Mouse (Mus musculus) liver, embryonic 16.5 days (tissue): Measurements from ENCODE around the gene Cobl. TPM values are rescaled to one million over a fixed set of nuclear protein-coding genes. Genes with fewer than 3 reads are reported as not detected.

Experiments used
- ATAC-seq: fragments of 200-750 bp; cut with Nextera tagmentation; 2 replicates; pipeline ENCODE4 v1.8.0; 2017; ENCODE audit warnings: low read depth, mild to moderate bottlenecking, moderate number of reproducible peaks, moderate library complexity
- H3K27ac ChIP-seq: fragments of 300-500 bp; sonication (generic); 2 replicates; pipeline ENCODE4 v1.5.1; 2014; ENCODE audit warnings: mild to moderate bottlenecking, low read length
- H3K27me3 ChIP-seq: fragments of 300-500 bp; sonication (generic); 2 replicates; pipeline ENCODE4 v1.6.1; 2014; ENCODE audit warnings: low read depth, low read length, mixed read lengths; ENCODE audit not compliant: control insufficient read depth, insufficient read depth
- H3K36me3 ChIP-seq: fragments of 300-500 bp; sonication (generic); 2 replicates; pipeline ENCODE4 v1.6.1; 2014; ENCODE audit warnings: mild to moderate bottlenecking; ENCODE audit not compliant: control insufficient read depth, insufficient read depth
- H3K4me1 ChIP-seq: fragments of 300-500 bp; sonication (generic); 2 replicates; pipeline ENCODE4 v1.6.1; 2014; ENCODE audit warnings: low read depth, low read length, mixed read lengths; ENCODE audit not compliant: control insufficient read depth
- H3K4me2 ChIP-seq: fragments of 300-500 bp; sonication (generic); 2 replicates; pipeline ENCODE4 v1.6.1; 2014; ENCODE audit warnings: low read depth, low read length, mixed read lengths
- H3K4me3 ChIP-seq: fragments of 300-500 bp; sonication (generic); 2 replicates; pipeline ENCODE4 v1.5.1; 2014; ENCODE audit warnings: low read depth, mild to moderate bottlenecking, low read length
- H3K9ac ChIP-seq: fragments of 300-500 bp; sonication (generic); 2 replicates; pipeline ENCODE4 v1.6.1; 2014; ENCODE audit warnings: low read depth, low read length
- H3K9me3 ChIP-seq: fragments of 300-500 bp; sonication (generic); replicated peaks from 2 replicates; pipeline ENCODE4 v1.6.1; 2016; ENCODE audit warnings: low read length; ENCODE audit not compliant: control insufficient read depth
- WGBS: fragments of 180-500 bp; shearing (Covaris S2); extraction: QIAGEN DNeasy Blood & Tissue Kit; methylation state at CpG from one replicate; pipeline ENCODE4 v1.1.7; 2014; ENCODE audit not compliant: insufficient replicate concordance; 5-methylcytosine and 5-hydroxymethylcytosine counted together
- polyA plus RNA-seq: library from polyadenylated mRNA; unstranded; fragments of >200 nt; fragmentation: Nextera tagmentation; extraction: Ambion mirVana; gene quantifications from 2 replicates; pipeline ENCODE4 v1.2.1, GENCODE M21; 2015

Gene Cobl
- polyA plus RNA-seq, 1 experiment from 2014 or later = 2.2 TPM

DNA sequence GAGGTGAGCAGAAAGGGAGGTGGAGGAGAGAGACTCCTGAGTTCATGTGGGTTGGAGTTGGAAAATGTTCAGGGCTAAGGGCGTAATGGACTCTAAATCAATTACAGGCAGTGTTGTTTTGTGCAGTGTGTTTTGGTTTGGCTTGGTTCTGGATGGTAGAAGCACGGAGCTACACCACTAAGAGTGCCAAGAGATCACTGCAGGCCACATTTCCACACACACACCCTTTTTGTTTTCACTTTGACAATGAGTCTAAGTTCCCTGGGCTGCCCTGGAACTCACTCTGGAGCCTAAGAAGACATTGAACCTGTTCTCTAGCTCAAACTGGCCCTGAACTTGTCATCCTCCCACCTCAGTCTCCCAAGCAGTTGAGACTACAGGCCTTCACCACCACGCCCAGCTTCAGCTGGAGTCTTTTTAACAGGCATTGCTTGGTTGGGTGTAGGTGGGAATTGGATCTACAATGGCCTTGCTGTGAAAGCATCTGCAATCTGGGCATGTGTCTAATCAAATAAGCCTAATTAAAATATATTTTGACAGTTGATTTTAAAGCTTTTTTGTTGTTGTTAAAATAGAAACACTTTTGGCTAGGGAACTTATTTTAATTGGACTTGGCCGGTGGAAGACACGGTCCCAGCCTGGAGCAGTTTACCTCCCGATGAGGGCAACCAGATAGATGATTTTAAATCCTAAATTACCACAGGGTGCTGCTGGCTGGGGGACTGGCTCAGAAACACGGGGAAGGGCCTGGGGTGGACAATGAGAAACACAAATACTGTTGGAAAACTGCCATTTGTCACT, 4.8 kb downstream of the Cobl start:
- peaks cover 15% of the 10 kb centered on the region for H3K27me3 ChIP-seq
- ATAC-seq = no peak
- 55% methylated on average over 7 of the region's 7 CpGs for WGBS

DNA sequence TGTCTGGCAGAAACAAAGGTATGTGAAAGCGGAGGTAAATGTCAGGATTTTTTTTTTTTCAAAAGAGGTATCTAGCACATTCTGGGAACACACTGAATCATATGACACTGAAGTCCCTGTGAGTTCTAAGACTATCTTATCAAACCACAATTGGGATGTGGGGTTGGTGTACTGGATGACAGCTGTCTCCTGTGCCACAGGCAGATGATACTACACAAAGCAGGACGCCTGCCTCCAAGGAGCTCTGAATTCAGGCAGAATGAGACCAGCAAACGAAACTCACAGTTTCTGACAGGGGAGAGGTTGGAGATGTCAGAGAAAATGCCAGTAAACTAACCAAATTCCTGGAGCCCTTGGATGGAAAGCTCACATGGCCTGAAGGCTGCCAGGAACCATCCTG, 5.9 kb downstream of the Cobl start:
- Histone ChIP-seq H3K27ac (no peak overlapping the region), H3K9me3 (no peaks in the 10 kb centered on the region)

More for the DNA sequence above, 4.8 kb downstream of the Cobl start:
- no peak overlapping the region for H3K9ac ChIP-seq
- H3K4me3 ChIP-seq = no peak overlapping the region
- H3K4me2 ChIP-seq = no peak overlapping the region
- no peaks in the 10 kb centered on the region for H3K36me3 ChIP-seq
- no peaks in the 10 kb centered on the region for H3K9me3 ChIP-seq
- no peak overlapping the region for H3K27ac ChIP-seq
- H3K4me1 ChIP-seq = no peaks in the 10 kb centered on the region; the same call in 1 of the 2 replicates

DNA sequence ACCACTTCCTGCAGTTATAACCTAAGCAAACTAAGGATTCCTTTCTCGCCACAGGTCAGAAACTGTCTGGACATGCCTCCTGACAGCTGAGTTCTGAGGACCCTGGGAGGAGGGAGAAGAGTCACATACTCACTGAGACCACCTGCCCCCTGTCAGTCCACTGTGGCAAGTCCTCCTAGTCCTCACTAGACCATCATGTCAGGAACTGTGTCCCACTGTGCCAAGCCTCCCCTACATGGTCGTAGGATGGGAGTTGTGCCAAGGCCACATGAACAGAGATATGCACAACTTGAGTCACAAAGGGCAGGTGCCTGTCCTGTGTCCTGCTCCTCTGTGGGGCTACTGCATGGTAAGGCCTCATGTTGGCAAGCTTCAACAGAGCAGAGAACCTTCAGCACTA, 6.4 kb downstream of the Cobl start:
- Histone ChIP-seq H3K4me2 (no peak overlapping the region), H3K36me3 (no peaks in the 10 kb centered on the region), H3K4me1 (no peaks in the 10 kb centered on the region), H3K27me3 (no peaks in the 10 kb centered on the region), H3K9me3 (no peaks in the 10 kb centered on the region), H3K9ac (no peak overlapping the region), H3K27ac (no peak overlapping the region), H3K4me3 (no peak overlapping the region)
- 45% methylated on average over 2 of the region's 2 CpGs for WGBS
- ATAC-seq = no peak

More for the DNA sequence above, 5.9 kb downstream of the Cobl start:
- H3K4me3 ChIP-seq = no peak overlapping the region
- H3K4me1 ChIP-seq = no peaks in the 10 kb centered on the region; the same call in 1 of the 2 replicates
- H3K27me3 ChIP-seq = peaks cover 3% of the 10 kb centered on the region
- H3K36me3 ChIP-seq = no peaks in the 10 kb centered on the region
- no peak for ATAC-seq
- H3K4me2 ChIP-seq = no peak overlapping the region
- no peak overlapping the region for H3K9ac ChIP-seq
- WGBS = 42% methylated on average over 3 of the region's 3 CpGs

DNA sequence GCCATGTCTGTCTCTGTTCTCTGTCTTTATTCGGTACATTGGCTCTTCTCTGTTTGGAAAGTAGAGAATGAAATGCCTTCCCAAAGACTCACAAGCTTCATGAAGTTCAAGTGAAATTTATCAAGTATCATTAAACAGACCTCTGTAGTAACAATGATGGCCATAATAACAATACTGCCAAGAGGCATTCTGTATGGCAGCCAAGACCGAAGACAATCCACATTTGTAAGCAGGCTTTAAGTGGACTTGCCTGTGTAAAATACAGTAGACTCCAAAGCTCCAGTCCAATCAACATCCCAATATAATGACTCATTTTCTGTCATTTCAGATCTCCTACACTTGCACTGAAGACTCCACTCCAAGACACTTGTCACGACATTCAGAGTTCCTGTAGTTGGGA, 16.7 kb downstream of the Cobl start:
- no peak overlapping the region for H3K9ac ChIP-seq
- H3K4me1 ChIP-seq = no peaks in the 10 kb centered on the region
- H3K27me3 ChIP-seq = no peaks in the 10 kb centered on the region
- 62% methylated on average over 3 of the region's 3 CpGs for WGBS
- H3K4me3 ChIP-seq = no peak overlapping the region
- H3K4me2 ChIP-seq = no peak overlapping the region
- ATAC-seq = no peak
- no peaks in the 10 kb centered on the region for H3K9me3 ChIP-seq
- no peak overlapping the region for H3K27ac ChIP-seq
- no peaks in the 10 kb centered on the region for H3K36me3 ChIP-seq

DNA sequence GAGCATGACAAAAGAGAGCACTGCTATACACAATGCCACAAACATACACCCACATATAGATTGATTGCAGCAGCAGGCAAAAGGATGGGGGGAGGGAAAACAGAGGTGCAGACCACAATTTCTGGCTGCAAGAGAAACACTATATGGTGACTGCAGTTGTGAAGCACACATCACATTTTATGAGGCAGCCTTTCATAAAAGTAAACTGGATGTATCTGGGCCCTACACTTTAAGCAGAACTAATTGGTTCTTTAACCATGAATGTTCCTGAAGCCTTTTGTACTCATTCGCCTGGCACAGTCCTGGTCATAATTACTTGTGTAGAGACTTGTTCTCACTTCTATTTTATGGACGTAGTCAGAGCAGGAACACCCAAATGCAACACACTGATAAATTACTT, 19.5 kb downstream of the Cobl start:
- Histone ChIP-seq H3K9me3 (no peaks in the 10 kb centered on the region), H3K27me3 (no peaks in the 10 kb centered on the region), H3K4me3 (no peak overlapping the region), H3K4me2 (no peak overlapping the region), H3K36me3 (no peaks in the 10 kb centered on the region), H3K27ac (no peak overlapping the region), H3K4me1 (no peaks in the 10 kb centered on the region), H3K9ac (no peak overlapping the region)
- ATAC-seq = no peak
- 44% methylated on average over 2 of the region's 2 CpGs for WGBS

DNA sequence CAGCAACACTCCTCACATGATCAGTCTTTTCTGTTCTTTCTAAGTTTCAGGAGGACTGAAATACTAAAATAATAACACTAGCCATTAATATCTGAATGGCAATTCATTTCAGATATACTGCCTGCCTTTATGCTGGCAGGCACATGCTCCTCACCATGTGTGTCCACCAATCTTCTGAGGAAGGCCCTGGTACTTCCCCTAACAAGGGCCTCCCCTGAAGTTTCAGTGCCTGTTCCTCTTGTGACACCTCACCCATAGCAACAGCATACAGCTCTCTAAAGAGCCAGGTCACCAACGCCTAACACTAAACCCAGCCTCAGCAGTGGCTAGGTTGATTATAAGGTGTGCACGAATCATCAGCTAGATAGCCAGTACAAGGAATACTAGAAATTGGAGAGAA, 20.5 kb downstream of the Cobl start:
- H3K36me3 ChIP-seq = no peaks in the 10 kb centered on the region
- no peak overlapping the region for H3K9ac ChIP-seq
- H3K27ac ChIP-seq = no peak overlapping the region
- no peak overlapping the region for H3K4me3 ChIP-seq
- no peak for ATAC-seq
- WGBS = 47% methylated on average over 2 of the region's 2 CpGs
- H3K4me1 ChIP-seq = no peaks in the 10 kb centered on the region
- H3K4me2 ChIP-seq = no peak overlapping the region
- no peaks in the 10 kb centered on the region for H3K9me3 ChIP-seq
- no peaks in the 10 kb centered on the region for H3K27me3 ChIP-seq

DNA sequence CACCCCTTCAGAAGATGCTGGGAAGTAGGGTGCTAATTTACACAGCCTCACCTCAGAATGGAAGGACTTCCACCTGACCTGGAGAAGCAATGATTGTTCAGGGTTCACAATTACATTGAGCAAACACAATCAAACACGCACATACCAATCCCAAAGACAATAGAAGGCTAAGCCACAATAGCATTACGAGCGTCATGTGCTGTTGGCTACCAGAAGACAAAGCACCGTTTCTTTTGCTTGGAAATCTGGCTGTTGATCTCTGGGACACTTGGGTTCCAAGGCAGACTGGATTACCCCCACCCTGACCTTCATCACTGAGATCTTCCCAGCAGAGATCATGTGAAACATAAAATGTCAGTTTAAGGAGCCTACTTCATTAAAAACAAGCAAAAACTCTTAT, 21.1 kb downstream of the Cobl start:
- ATAC-seq = no peak
- H3K27me3 ChIP-seq = no peaks in the 10 kb centered on the region
- no peak overlapping the region for H3K27ac ChIP-seq
- H3K4me1 ChIP-seq = no peaks in the 10 kb centered on the region
- H3K4me3 ChIP-seq = no peak overlapping the region
- H3K9me3 ChIP-seq = no peaks in the 10 kb centered on the region
- no peaks in the 10 kb centered on the region for H3K36me3 ChIP-seq
- H3K4me2 ChIP-seq = no peak overlapping the region
- no peak overlapping the region for H3K9ac ChIP-seq
- WGBS = 45% methylated on average over 4 of the region's 4 CpGs

DNA sequence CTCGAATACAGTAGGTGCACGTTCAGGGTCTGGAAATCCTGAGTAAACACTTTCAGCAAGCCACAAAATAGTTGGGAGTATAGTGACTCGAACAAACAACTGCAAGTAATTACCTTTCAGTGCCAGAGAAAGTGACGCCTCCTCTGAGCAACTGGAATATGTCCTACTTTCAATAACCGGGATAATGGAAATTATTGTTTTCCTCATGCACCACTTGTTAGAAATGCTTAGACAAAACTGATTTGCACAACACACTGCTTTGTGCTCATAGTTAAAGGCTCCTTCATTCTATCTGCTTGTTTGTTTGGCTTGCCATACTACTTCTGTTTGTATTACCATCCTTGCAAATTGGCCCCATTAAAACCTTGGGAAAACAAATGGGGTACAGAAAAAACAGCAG, 21.6 kb downstream of the Cobl start:
- no peak for ATAC-seq
- Histone ChIP-seq H3K9ac (no peak overlapping the region), H3K27ac (no peak overlapping the region), H3K4me1 (no peaks in the 10 kb centered on the region), H3K4me3 (no peak overlapping the region), H3K27me3 (no peaks in the 10 kb centered on the region), H3K4me2 (no peak overlapping the region), H3K9me3 (no peaks in the 10 kb centered on the region), H3K36me3 (no peaks in the 10 kb centered on the region)
- 59% methylated on average over 5 of the region's 5 CpGs for WGBS

DNA sequence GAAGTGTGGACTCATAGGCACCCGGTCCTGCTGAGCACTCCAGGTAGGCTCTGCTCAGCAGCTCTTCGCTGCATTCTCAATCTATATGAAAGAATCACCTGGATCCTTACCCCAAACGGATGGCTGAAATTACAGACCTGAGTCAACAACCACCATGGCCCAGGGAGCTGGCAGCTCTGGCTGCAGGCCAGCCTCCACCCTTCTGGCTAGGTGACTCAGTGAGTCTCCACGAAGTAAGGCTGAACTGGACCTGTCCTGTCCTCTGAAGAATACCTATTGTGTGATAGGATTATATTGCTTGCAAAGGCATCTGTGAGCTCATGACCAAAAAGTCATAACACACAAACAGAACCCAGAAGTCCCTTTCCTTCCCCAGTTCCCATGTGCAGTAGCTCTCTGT, 22.5 kb downstream of the Cobl start:
- H3K27ac ChIP-seq = no peak overlapping the region
- H3K27me3 ChIP-seq = no peaks in the 10 kb centered on the region
- H3K4me2 ChIP-seq = no peak overlapping the region
- WGBS = 57% methylated on average over 4 of the region's 4 CpGs
- no peak for ATAC-seq
- H3K9ac ChIP-seq = no peak overlapping the region
- H3K4me1 ChIP-seq = no peaks in the 10 kb centered on the region
- H3K9me3 ChIP-seq = no peaks in the 10 kb centered on the region
- no peak overlapping the region for H3K4me3 ChIP-seq
- H3K36me3 ChIP-seq = no peaks in the 10 kb centered on the region
